Mouse (Mus musculus): Measurements from ENCODE around the gene Lsm2.
"Not testable (repeated sequence)": the region's sequence is repeated elsewhere in the genome, so short reads cannot be mapped to it uniquely, and the experiment has no call there.

GRCm38 (mm10) chr17:35033703-35034102, 52.0 kb downstream of the Lsm2 start:
- TF ChIP-seq CTCF (IDR thresholded peaks at IDR 0.05; ENCODE audit: extremely low read depth, insufficient read depth, insufficient read length, insufficient replicate concordance); POLR2A (IDR thresholded peaks at IDR 0.05; ENCODE audit: low read depth, low read length): not testable (repeated sequence)
